Mouse (Mus musculus): Measurements from ENCODE around the gene Cep350. TPM values are rescaled to one million over a fixed set of nuclear protein-coding genes. Genes with fewer than 3 reads are reported as not detected.
"Not testable (repeated sequence)": the region's sequence is repeated elsewhere in the genome, so short reads cannot be mapped to it uniquely, and the experiment has no call there.

Gene Cep350
- polyA plus RNA-seq, 1 experiment from 2014 or later = 14.0 TPM

DNA sequence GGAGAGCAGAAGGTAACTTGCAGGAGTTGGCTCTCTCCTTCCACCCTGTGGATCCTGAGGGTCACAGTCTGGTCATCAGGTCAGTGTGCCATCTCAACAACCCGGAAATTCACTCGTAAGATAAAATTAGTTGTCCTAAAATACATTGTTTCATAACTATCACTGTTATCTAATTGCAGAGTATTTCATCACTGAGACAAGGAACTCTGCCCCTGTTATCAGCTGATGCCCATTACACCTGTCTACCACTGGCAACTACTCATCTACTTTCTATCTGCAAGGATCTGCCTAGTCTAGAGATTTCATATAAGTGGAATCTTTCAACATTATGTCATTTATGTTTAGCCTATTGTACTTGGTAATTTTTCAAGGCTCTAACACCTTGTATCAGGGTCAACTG lies 28.7 kb downstream of the Cep350 start:
- 91% methylated on average over 2 of the region's 2 CpGs for WGBS
- ATAC-seq (ENCODE audit: low read depth) (no peak), DNase-seq (ENCODE audit: low spot score) (no peak)
- Histone ChIP-seq H3K4me1 (ENCODE audit: control insufficient read depth, insufficient read depth, low read length) (no peaks in the 10 kb centered on the region), H3K4me2 (ENCODE audit: low read depth, low read length) (no peak overlapping the region), H3K36me3 (ENCODE audit: control insufficient read depth, insufficient read depth, low read length) (peaks cover 55% of the 10 kb centered on the region), H3K4me3 (ENCODE audit: low read depth, low read length) (no peak overlapping the region), H3K27me3 (replicated peaks; ENCODE audit: control insufficient read depth, insufficient read depth, low read length) (no peaks in the 10 kb centered on the region), H3K9ac (ENCODE audit: low read depth, low read length) (no peak overlapping the region), H3K9me3 (ENCODE audit: control insufficient read depth, low read length) (peaks cover 13% of the 10 kb centered on the region; the same call in 1 of the 2 replicates), H3K27ac (replicated peaks; ENCODE audit: low read depth, low read length) (no peak overlapping the region)

DNA sequence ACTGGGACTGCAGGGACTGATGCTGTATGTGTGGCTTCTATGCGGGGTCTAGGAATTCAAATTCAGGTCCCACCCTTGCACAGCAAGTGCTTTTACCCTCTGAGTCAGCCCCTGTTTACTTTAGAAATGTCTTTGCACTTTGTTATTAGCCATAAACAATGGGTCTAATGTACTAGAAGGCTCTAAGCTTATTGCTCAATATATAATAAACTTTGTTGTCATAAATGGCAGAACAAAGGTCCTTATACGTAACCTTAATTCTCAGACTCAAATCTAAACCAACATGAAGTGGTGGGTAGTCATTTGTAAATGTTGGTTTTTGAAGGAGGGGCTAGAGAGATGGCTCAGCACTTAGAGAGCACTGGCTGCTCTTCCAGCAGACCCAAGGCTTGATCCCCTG lies 35.6 kb downstream of the Cep350 start:
- no peak for ATAC-seq (ENCODE audit: low read depth)
- no peak overlapping the region for H3K9ac ChIP-seq (ENCODE audit: low read depth, low read length)
- 94% methylated on average over 2 of the region's 2 CpGs for WGBS

DNA sequence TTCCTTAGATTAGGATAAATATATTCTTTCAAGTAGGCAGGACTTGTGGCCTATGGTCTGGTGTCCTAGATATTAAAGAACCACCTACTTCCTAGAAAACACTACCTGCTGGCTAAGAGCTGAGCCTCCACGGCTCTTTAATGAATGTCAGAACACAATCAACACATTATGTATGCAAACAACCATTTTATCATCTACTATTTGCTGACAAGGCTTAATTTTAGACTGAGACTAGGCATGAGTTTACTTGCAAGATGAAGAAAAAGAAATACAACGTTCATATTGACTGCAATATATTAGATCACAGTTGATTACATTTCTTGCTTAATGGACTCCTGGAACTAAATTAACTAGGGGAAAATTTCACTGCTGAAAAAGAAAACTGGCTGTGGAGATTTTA lies 38.4 kb downstream of the Cep350 start:
- DNase-seq (ENCODE audit: low spot score) (no peak), ATAC-seq (ENCODE audit: low read depth) (no peak)
- Histone ChIP-seq H3K9me3 (ENCODE audit: control insufficient read depth, low read length) (no peaks in the 10 kb centered on the region), H3K27ac (replicated peaks; ENCODE audit: low read depth, low read length) (no peak overlapping the region), H3K36me3 (ENCODE audit: control insufficient read depth, insufficient read depth, low read length) (peaks cover 82% of the 10 kb centered on the region), H3K4me1 (ENCODE audit: control insufficient read depth, insufficient read depth, low read length) (no peaks in the 10 kb centered on the region), H3K4me2 (ENCODE audit: low read depth, low read length) (no peak overlapping the region), H3K9ac (ENCODE audit: low read depth, low read length) (no peak overlapping the region), H3K27me3 (replicated peaks; ENCODE audit: control insufficient read depth, insufficient read depth, low read length) (no peaks in the 10 kb centered on the region), H3K4me3 (ENCODE audit: low read depth, low read length) (no peak overlapping the region)
- WGBS = 87% methylated on average over 2 of the region's 2 CpGs

More for the DNA sequence above, 35.6 kb downstream of the Cep350 start:
- DNase-seq (ENCODE audit: low spot score) = no peak
- H3K27me3 ChIP-seq (replicated peaks; ENCODE audit: control insufficient read depth, insufficient read depth, low read length) = no peaks in the 10 kb centered on the region
- H3K4me2 ChIP-seq (ENCODE audit: low read depth, low read length) = no peak overlapping the region
- H3K4me3 ChIP-seq (ENCODE audit: low read depth, low read length) = no peak overlapping the region
- peaks cover 71% of the 10 kb centered on the region for H3K36me3 ChIP-seq (ENCODE audit: control insufficient read depth, insufficient read depth, low read length)
- no peaks in the 10 kb centered on the region for H3K4me1 ChIP-seq (ENCODE audit: control insufficient read depth, insufficient read depth, low read length)
- no peaks in the 10 kb centered on the region for H3K9me3 ChIP-seq (ENCODE audit: control insufficient read depth, low read length)
- H3K27ac ChIP-seq (replicated peaks; ENCODE audit: low read depth, low read length) = no peak overlapping the region

DNA sequence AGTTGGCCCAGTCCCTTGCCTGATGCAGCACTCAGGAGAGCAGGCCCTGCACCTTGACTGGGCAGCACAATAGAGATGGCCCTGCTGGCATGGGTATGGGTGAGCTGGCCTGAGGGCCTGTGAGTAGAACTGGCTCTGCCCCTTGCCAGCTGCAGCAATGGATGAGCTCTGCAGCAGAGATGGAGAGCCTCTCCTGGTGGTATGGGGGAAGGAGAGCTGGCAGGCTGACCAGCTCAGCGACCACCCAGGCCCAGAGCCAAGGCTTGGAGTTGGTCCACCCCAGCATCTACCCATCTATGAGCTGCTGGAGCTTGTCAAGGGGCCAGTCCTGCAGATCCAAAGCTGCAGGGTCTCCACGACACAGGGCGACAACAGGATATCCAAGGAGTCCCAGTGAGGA lies 69.5 kb downstream of the Cep350 start:
- no peak overlapping the region for H3K27ac ChIP-seq (replicated peaks; ENCODE audit: low read depth, low read length)
- H3K4me2 ChIP-seq (ENCODE audit: low read depth, low read length) = no peak overlapping the region
- no peak for DNase-seq (ENCODE audit: low spot score)
- ATAC-seq (ENCODE audit: low read depth) = no peak
- WGBS = 92% methylated on average over 3 of the region's 3 CpGs
- H3K4me3 ChIP-seq (ENCODE audit: low read depth, low read length) = no peak overlapping the region
- H3K4me1 ChIP-seq (ENCODE audit: control insufficient read depth, insufficient read depth, low read length) = no peaks in the 10 kb centered on the region
- H3K9ac ChIP-seq (ENCODE audit: low read depth, low read length) = no peak overlapping the region
- H3K27me3 ChIP-seq (replicated peaks; ENCODE audit: control insufficient read depth, insufficient read depth, low read length) = no peaks in the 10 kb centered on the region
- H3K36me3 ChIP-seq (ENCODE audit: control insufficient read depth, insufficient read depth, low read length) = peaks cover 91% of the 10 kb centered on the region
- H3K9me3 ChIP-seq (ENCODE audit: control insufficient read depth, low read length) = no peaks in the 10 kb centered on the region

DNA sequence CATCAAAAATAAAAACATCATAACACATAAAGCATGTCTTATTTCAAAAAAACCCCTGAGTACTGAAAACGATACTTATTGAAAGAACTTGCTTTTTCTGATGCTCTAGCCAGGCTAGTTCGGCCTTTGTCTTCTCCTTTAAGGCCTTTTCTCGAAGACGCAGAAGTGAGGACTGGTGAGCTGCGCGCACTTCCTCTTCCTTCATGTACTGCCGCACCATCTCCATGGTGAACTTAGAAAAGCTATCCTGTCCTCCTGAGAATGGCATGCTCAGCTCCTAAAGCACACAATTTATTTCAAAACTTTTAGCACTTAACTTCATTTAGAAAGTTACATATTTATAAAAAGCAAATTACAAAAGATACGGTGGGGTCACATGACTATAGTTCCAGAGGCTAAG lies 71.7 kb downstream of the Cep350 start:
- ATAC-seq (ENCODE audit: low read depth) (no peak), DNase-seq (ENCODE audit: low spot score) (no peak)
- Histone ChIP-seq H3K9ac (ENCODE audit: low read depth, low read length) (no peak overlapping the region), H3K9me3 (ENCODE audit: control insufficient read depth, low read length) (no peaks in the 10 kb centered on the region), H3K4me2 (ENCODE audit: low read depth, low read length) (no peak overlapping the region), H3K4me1 (ENCODE audit: control insufficient read depth, insufficient read depth, low read length) (no peaks in the 10 kb centered on the region), H3K27ac (replicated peaks; ENCODE audit: low read depth, low read length) (no peak overlapping the region), H3K27me3 (replicated peaks; ENCODE audit: control insufficient read depth, insufficient read depth, low read length) (no peaks in the 10 kb centered on the region), H3K4me3 (ENCODE audit: low read depth, low read length) (no peak overlapping the region), H3K36me3 (ENCODE audit: control insufficient read depth, insufficient read depth, low read length) (peaks cover 86% of the 10 kb centered on the region)
- WGBS = 96% methylated on average over 8 of the region's 8 CpGs

DNA sequence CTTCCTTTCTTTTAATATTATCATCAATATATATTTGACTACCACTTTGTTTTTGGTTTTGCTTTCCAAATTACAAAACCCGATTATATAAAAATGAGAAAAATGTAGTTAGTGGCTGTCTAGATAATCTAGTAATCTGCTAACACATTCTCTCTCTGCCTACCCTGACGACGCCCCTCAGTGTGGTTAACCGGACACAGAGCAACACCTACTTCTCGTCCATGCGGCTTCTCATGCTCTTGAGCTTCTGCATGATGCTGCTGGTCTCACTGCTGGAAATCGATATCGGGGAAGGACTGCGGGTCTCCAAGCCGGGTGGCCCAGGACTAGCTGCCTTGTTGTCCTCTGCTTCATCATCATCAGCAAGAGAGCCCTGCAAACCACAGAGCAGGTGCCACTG lies 78.7 kb downstream of the Cep350 start:
- DNase-seq (ENCODE audit: low spot score) = no peak

DNA sequence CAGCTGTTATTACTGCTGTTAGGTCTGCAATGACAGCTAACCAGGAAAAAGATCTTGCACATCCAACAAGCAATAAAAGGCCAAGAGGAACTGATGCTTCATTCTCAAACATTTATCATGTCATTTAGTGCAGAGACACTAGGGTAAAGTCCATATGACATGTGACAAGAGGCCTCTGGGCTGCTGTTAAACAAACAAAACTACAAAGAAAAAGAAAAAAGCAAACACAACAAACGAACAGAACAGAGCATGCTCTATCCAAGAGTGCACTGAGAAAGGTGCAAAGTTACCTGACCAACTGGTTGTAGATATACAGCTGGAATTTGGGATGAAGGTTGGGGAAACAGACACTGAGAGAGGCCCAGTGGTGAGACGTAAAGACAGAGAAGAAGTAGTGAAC lies 86.2 kb downstream of the Cep350 start:
- Histone ChIP-seq H3K4me3 (ENCODE audit: low read depth, low read length) (no peak overlapping the region), H3K27me3 (replicated peaks; ENCODE audit: control insufficient read depth, insufficient read depth, low read length) (no peaks in the 10 kb centered on the region), H3K9ac (ENCODE audit: low read depth, low read length) (no peak overlapping the region), H3K9me3 (ENCODE audit: control insufficient read depth, low read length) (peaks cover 7% of the 10 kb centered on the region; the same call in 1 of the 2 replicates), H3K4me2 (ENCODE audit: low read depth, low read length) (no peak overlapping the region), H3K27ac (replicated peaks; ENCODE audit: low read depth, low read length) (no peak overlapping the region), H3K4me1 (ENCODE audit: control insufficient read depth, insufficient read depth, low read length) (no peaks in the 10 kb centered on the region), H3K36me3 (ENCODE audit: control insufficient read depth, insufficient read depth, low read length) (peaks cover 74% of the 10 kb centered on the region)
- DNase-seq (ENCODE audit: low spot score) (no peak), ATAC-seq (ENCODE audit: low read depth) (no peak)
- WGBS = 80% methylated on average over 2 of the region's 2 CpGs

More for the DNA sequence above, 78.7 kb downstream of the Cep350 start:
- Histone ChIP-seq H3K27me3 (replicated peaks; ENCODE audit: control insufficient read depth, insufficient read depth, low read length) (no peaks in the 10 kb centered on the region), H3K9me3 (ENCODE audit: control insufficient read depth, low read length) (peaks cover 6% of the 10 kb centered on the region; the same call in 1 of the 2 replicates), H3K4me2 (ENCODE audit: low read depth, low read length) (no peak overlapping the region), H3K9ac (ENCODE audit: low read depth, low read length) (no peak overlapping the region), H3K27ac (replicated peaks; ENCODE audit: low read depth, low read length) (no peak overlapping the region), H3K4me1 (ENCODE audit: control insufficient read depth, insufficient read depth, low read length) (no peaks in the 10 kb centered on the region), H3K4me3 (ENCODE audit: low read depth, low read length) (no peak overlapping the region), H3K36me3 (ENCODE audit: control insufficient read depth, insufficient read depth, low read length) (peaks cover 80% of the 10 kb centered on the region)
- 94% methylated on average over 10 of the region's 10 CpGs for WGBS
- no peak for ATAC-seq (ENCODE audit: low read depth)

DNA sequence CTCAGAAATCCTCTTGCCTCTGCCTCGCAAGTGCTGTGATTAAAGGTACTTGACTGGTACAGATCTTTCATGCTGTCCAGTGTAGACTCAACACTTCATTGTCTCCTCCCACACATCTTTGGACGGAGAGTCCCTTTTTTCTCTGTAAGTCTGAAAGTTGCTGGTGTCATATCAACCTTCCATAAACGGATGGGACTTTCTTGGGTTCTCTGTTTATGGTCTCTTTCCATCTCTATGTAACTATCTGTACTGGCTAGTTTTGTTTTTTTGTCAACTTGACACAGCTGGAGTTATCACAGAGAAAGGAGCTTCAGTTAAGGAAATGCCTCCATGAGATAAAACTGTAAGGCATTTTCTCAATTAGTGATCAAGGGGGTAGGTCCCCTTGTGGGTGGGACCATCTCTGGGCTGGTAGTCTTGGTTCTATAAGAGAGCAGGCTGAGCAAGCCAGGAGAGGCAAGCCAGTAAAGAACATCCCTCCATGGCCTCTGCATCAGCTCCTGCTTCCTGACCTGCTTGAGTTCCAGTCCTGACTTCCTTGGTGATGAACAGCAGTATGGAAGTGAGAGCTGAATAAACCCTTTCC lies 90.3 kb downstream of the Cep350 start:
- H3K4me2 ChIP-seq (ENCODE audit: low read depth, low read length); DNase-seq (ENCODE audit: low spot score); H3K4me3 ChIP-seq (ENCODE audit: low read depth, low read length); H3K4me1 ChIP-seq (ENCODE audit: control insufficient read depth, insufficient read depth, low read length); H3K27me3 ChIP-seq (replicated peaks; ENCODE audit: control insufficient read depth, insufficient read depth, low read length); H3K27ac ChIP-seq (replicated peaks; ENCODE audit: low read depth, low read length); H3K9ac ChIP-seq (ENCODE audit: low read depth, low read length); ATAC-seq (ENCODE audit: low read depth); H3K9me3 ChIP-seq (ENCODE audit: control insufficient read depth, low read length): not testable (repeated sequence)
- H3K36me3 ChIP-seq (ENCODE audit: control insufficient read depth, insufficient read depth, low read length) = peaks cover 74% of the 10 kb centered on the region
- WGBS = 93% methylated on average over 3 of the region's 3 CpGs

DNA sequence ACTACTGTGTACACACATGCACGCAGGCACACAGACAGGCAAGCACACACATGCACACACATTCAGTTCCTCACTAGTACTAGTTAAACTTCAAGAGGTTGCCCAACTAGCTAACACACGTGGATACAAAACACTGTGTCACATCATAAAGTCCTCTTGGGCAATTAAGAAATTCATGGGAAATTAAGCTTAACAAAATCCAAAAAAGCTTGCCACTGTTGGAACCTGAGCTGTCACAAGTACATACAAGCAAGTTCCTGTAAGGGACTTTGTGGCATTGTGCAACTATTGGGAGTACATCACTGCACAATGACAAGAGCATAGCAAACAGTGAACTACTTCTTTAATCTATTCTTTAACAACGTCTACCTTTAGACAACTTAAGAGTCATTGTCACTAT lies 93.5 kb downstream of the Cep350 start:
- Histone ChIP-seq H3K27ac (replicated peaks; ENCODE audit: low read depth, low read length) (no peak overlapping the region), H3K4me1 (ENCODE audit: control insufficient read depth, insufficient read depth, low read length) (no peaks in the 10 kb centered on the region), H3K4me3 (ENCODE audit: low read depth, low read length) (no peak overlapping the region), H3K4me2 (ENCODE audit: low read depth, low read length) (no peak overlapping the region), H3K9ac (ENCODE audit: low read depth, low read length) (no peak overlapping the region), H3K9me3 (ENCODE audit: control insufficient read depth, low read length) (0 out of 2 replicates have a peak, but pooled peaks cover 4% of the 10 kb centered on the region), H3K36me3 (ENCODE audit: control insufficient read depth, insufficient read depth, low read length) (peaks cover 76% of the 10 kb centered on the region), H3K27me3 (replicated peaks; ENCODE audit: control insufficient read depth, insufficient read depth, low read length) (no peaks in the 10 kb centered on the region)
- 85% methylated on average over 3 of the region's 3 CpGs for WGBS
- ATAC-seq (ENCODE audit: low read depth) (no peak), DNase-seq (ENCODE audit: low spot score) (no peak)
